Mouse (Mus musculus) kidney, adult 11 months (tissue): ENCODE measurements around the gene C2cd3.

Experiments
- DNase-seq: peaks from one replicate; pipeline ENCODE4 v3.0.0; 2022

Gene C2cd3

GRCm38 (mm10) chr7:100407677-100408076 lies 35.6 kb downstream of the C2cd3 start:
- no peak for DNase-seq

GRCm38 (mm10) chr7:100408684-100409083 lies 36.7 kb downstream of the C2cd3 start:
- no peak for DNase-seq

GRCm38 (mm10) chr7:100425795-100426194 lies 53.8 kb downstream of the C2cd3 start:
- no peak for DNase-seq

GRCm38 (mm10) chr7:100429102-100429501 lies 57.1 kb downstream of the C2cd3 start:
- peak; percentile 17 for DNase-seq

GRCm38 (mm10) chr7:100429911-100430310 lies 57.9 kb downstream of the C2cd3 start:
- DNase-seq, result no peak

- no peak for DNase-seq
Observed at GRCm38 (mm10) chr7:100431103-100431502, 59.1 kb downstream of the C2cd3 start.

- DNase-seq, result no peak
Observed at GRCm38 (mm10) chr7:100433295-100433694, 61.3 kb downstream of the C2cd3 start.

GRCm38 (mm10) chr7:100443728-100444127 lies 71.7 kb downstream of the C2cd3 start:
- DNase-seq, result no peak

GRCm38 (mm10) chr7:100446271-100446670 lies 74.2 kb downstream of the C2cd3 start:
- DNase-seq, result no peak

- no peak for DNase-seq
Observed at GRCm38 (mm10) chr7:100448530-100448929, 76.5 kb downstream of the C2cd3 start.

GRCm38 (mm10) chr7:100448985-100449384 lies 77.0 kb downstream of the C2cd3 start:
- no peak for DNase-seq

GRCm38 (mm10) chr7:100458153-100458552 lies 86.1 kb downstream of the C2cd3 start:
- no peak for DNase-seq

- no peak for DNase-seq
Observed at GRCm38 (mm10) chr7:100459862-100460261, 87.8 kb downstream of the C2cd3 start.

GRCm38 (mm10) chr7:100461621-100462151 lies 89.7 kb downstream of the C2cd3 start:
- peak; percentile 84 for DNase-seq

GRCm38 (mm10) chr7:100463194-100463593 lies 91.2 kb downstream of the C2cd3 start:
- no peak for DNase-seq

- peak; percentile 72 for DNase-seq
Observed at GRCm38 (mm10) chr7:100463757-100464156, 91.7 kb downstream of the C2cd3 start.

- no peak for DNase-seq
Observed at GRCm38 (mm10) chr7:100464248-100464647, 92.2 kb downstream of the C2cd3 start.

- DNase-seq, result peak; percentile 89
Observed at GRCm38 (mm10) chr7:100465248-100465647, 93.2 kb downstream of the C2cd3 start.

- DNase-seq, result peak; percentile 95
Observed at GRCm38 (mm10) chr7:100465656-100466309, 93.8 kb downstream of the C2cd3 start.

GRCm38 (mm10) chr7:100466781-100467510 lies 94.9 kb downstream of the C2cd3 start:
- no peak for DNase-seq

- DNase-seq, result no peak
Observed at GRCm38 (mm10) chr7:100468761-100469160, 96.7 kb downstream of the C2cd3 start.

GRCm38 (mm10) chr7:100469502-100469901 lies 97.5 kb downstream of the C2cd3 start:
- no peak for DNase-seq

GRCm38 (mm10) chr7:100470796-100471406 lies 98.9 kb downstream of the C2cd3 start:
- no peak for DNase-seq

GRCm38 (mm10) chr7:100471407-100471797 lies 99.4 kb downstream of the C2cd3 start:
- DNase-seq, result no peak
